Mouse (Mus musculus): ENCODE measurements around the gene Cand2. TPM values are rescaled to one million over a fixed set of nuclear protein-coding genes. Genes with fewer than 3 reads are reported as not detected.

Cand2 gene
- polyA plus RNA-seq, 1 experiment from 2014 or later: 28.2 TPM

DNA sequence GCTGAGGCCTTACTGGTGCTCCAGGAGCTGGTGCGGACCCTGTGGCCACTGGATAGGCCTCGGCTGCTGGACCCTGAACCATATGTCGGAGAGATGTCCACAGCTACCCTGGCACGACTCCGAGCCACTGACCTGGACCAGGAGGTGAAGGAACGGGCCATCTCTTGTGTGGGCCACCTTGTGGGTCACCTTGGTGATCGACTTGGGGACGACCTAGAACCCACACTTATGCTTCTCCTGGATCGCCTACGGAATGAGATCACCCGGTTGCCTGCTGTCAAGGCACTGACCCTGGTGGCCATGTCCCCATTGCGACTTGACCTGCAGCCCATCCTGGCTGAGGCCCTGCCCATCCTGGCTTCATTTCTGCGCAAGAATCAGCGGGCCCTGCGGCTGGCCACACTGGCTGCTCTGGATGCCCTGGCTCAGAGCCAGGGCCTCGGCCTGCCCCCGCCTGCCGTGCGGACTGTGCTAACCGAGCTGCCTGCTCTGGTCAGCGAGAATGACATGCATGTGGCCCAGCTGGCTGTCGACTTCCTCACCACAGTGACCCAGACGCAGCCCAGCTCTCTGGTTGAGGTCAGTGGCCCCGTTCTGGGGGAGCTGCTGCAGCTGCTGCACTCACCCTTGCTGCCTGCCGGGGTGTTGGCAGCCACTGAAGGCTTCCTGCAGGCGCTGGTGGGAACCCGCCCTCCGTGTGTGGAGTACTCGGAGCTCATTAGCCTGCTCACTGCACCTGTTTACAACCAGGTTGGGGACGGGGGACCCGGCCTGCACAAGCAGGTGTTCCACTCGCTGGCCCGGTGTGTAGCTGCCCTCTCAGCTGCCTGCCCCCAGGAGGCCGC, 17.7 kb downstream of the Cand2 start:
- Histone ChIP-seq H3K9ac (ENCODE audit: low read length) (no peak overlapping the region), H3K4me2 (ENCODE audit: low read depth, low read length) (no peak overlapping the region), H3K27ac (ENCODE audit: low read length) (no peak overlapping the region), H3K4me3 (ENCODE audit: low read length) (no peak overlapping the region), H3K27me3 (ENCODE audit: control insufficient read depth, insufficient read depth, low read depth, low read length) (no peaks in the 10 kb centered on the region), H3K4me1 (replicated peaks; ENCODE audit: control insufficient read depth, insufficient read depth, low read length) (no peaks in the 10 kb centered on the region), H3K9me3 (ENCODE audit: control insufficient read depth, low read length) (no peaks in the 10 kb centered on the region), H3K36me3 (ENCODE audit: control insufficient read depth, insufficient read depth, low read length) (peaks cover 62% of the 10 kb centered on the region)
- ATAC-seq (ENCODE audit: low read depth): peak; percentile 87
- WGBS: 74% methylated on average over 34 of the region's 34 CpGs

DNA sequence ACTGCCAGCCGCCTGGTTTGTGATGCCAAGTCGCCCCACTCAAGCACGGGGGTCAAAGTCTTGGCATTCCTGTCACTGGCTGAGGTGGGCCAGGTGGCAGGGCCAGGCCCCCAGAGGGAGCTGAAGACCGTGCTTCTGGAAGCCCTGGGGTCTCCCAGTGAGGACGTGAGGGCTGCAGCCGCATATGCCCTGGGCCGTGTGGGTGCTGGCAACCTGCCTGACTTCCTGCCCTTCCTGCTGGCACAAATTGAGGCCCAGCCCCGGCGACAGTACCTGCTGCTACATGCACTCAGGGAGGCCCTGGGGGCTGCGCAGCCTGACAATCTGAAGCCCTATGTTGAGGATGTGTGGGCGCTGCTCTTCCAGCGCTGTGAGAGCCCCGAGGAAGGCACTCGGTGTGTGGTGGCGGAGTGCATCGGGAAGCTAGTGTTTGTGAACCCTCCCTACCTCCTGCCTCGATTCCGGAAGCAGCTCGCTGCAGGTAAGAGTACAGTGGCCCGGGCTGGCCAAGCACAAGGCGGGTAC, 18.4 kb downstream of the Cand2 start:
- no peak overlapping the region for H3K4me3 ChIP-seq (ENCODE audit: low read length)
- no peak overlapping the region for H3K4me2 ChIP-seq (ENCODE audit: low read depth, low read length)
- no peaks in the 10 kb centered on the region for H3K9me3 ChIP-seq (ENCODE audit: control insufficient read depth, low read length)
- H3K36me3 ChIP-seq (ENCODE audit: control insufficient read depth, insufficient read depth, low read length): peaks cover 60% of the 10 kb centered on the region
- WGBS: 80% methylated on average over 21 of the region's 21 CpGs
- H3K4me1 ChIP-seq (replicated peaks; ENCODE audit: control insufficient read depth, insufficient read depth, low read length): no peaks in the 10 kb centered on the region
- ATAC-seq (ENCODE audit: low read depth): no peak; the same call in 1 of the 2 replicates
- no peak overlapping the region for H3K9ac ChIP-seq (ENCODE audit: low read length)
- H3K27ac ChIP-seq (ENCODE audit: low read length): no peak overlapping the region
- H3K27me3 ChIP-seq (ENCODE audit: control insufficient read depth, insufficient read depth, low read depth, low read length): no peaks in the 10 kb centered on the region

DNA sequence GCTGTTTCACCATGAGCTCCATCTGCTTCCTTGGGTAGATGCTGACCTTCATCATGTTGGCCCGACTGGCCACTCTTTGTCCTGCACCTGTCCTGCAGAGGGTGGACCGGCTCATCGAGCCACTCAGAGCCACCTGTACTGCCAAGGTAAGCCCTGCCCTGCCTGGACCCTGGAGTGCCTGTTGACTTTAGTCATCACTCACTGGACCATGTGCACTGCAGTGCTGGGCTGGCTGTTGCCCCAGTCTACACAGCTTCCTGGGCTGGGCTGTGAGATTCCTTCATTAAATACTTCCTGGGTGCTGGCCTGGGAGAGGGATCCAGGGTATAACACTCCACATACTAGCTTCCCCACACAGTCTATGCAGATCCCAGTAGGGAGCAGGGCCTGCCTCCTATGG, 27.5 kb downstream of the Cand2 start:
- H3K9ac ChIP-seq (ENCODE audit: low read length): no peak overlapping the region
- WGBS: 85% methylated on average over 3 of the region's 3 CpGs
- ATAC-seq (ENCODE audit: low read depth): no peak
- no peaks in the 10 kb centered on the region for H3K27me3 ChIP-seq (ENCODE audit: control insufficient read depth, insufficient read depth, low read depth, low read length)
- H3K4me1 ChIP-seq (replicated peaks; ENCODE audit: control insufficient read depth, insufficient read depth, low read length): peaks cover 10% of the 10 kb centered on the region
- H3K9me3 ChIP-seq (ENCODE audit: control insufficient read depth, low read length): no peaks in the 10 kb centered on the region
- H3K4me2 ChIP-seq (ENCODE audit: low read depth, low read length): no peak overlapping the region
- no peak overlapping the region for H3K4me3 ChIP-seq (ENCODE audit: low read length)
- peaks cover 58% of the 10 kb centered on the region for H3K36me3 ChIP-seq (ENCODE audit: control insufficient read depth, insufficient read depth, low read length)
- no peak overlapping the region for H3K27ac ChIP-seq (ENCODE audit: low read length)

DNA sequence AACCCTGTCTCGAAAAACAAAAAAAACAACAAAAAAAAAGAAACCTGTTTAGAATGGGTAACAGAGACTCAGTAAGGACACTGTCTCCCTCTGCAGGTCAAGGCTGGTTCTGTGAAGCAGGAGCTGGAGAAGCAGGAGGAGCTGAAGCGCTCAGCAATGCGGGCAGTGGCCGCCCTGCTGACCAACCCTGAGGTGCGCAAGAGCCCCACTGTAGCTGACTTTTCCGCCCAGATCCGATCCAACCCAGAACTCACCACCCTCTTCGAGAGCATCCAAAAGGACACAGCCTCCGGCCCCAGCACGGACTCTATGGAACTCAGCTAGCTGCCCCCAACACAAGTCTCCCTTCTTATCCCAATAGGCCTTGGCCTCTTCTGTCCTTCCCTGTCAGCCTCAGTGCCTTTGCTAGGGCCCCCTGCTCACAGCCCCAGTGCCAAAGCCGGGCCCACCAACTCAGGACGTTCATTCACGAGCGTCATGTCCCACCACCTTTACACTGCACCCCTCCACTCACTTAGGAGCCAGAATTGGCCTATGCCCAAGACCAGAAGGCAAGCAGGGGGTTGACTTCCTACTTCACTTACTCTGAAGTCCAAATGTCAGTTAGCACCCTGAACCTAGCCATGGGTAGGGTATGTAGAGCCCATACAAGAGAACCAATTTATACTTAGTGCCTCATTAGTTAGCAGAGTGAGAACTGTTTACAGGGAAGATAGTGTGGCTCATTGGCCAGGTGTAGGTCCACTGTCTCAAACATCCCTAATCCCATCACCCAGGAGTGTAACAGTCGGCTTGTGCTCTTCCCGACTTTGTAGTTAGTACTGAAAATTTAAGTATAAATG, 29.4 kb downstream of the Cand2 start:
- Histone ChIP-seq H3K27ac (ENCODE audit: low read length) (no peak overlapping the region), H3K4me3 (ENCODE audit: low read length) (no peak overlapping the region), H3K4me1 (replicated peaks; ENCODE audit: control insufficient read depth, insufficient read depth, low read length) (peaks cover 17% of the 10 kb centered on the region), H3K9ac (ENCODE audit: low read length) (no peak overlapping the region), H3K9me3 (ENCODE audit: control insufficient read depth, low read length) (no peaks in the 10 kb centered on the region), H3K27me3 (ENCODE audit: control insufficient read depth, insufficient read depth, low read depth, low read length) (no peaks in the 10 kb centered on the region), H3K36me3 (ENCODE audit: control insufficient read depth, insufficient read depth, low read length) (peaks cover 51% of the 10 kb centered on the region), H3K4me2 (ENCODE audit: low read depth, low read length) (no peak overlapping the region)
- 38% methylated on average over 16 of the region's 16 CpGs for WGBS
- peak; percentile 51 for ATAC-seq (ENCODE audit: low read depth)

DNA sequence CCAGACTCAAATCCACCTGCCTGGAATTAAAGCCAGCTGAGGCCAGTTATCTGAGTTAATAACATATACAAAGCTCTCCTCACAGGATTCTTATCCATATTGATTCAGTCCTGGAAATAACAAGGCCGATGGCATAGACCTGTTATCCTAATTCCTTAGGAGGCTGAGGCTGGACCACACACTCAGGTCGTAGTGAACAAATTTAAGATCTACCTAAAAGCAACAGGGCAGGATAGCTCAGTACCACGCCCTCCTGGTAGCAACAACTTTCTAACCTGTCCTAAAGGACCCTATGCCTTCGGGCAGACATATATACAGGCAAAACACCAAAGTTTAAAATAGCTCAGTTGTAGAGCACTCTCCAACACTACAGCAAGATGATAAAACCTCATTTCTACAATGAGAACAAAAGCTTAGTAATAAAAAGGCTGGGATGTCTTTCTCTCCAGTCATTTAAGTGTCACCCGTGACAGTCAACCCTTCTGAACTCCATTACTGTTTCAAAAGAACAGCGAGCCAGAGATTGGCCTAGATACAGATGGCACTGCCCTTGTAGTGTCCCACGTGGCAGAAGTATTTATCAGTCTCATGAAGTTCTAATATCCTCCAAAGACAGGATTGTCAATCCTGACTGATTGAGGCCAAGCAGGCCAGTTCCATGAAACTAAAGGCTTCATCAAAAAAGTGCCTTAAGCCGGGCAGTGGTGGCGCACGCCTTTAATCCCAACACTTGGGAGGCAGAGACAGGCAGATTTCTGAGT, 30.3 kb downstream of the Cand2 start:
- no peaks in the 10 kb centered on the region for H3K9me3 ChIP-seq (ENCODE audit: control insufficient read depth, low read length)
- H3K4me2 ChIP-seq (ENCODE audit: low read depth, low read length): no peak overlapping the region
- no peak for ATAC-seq (ENCODE audit: low read depth)
- H3K27ac ChIP-seq (ENCODE audit: low read length): no peak overlapping the region
- 58% methylated on average over 10 of the region's 10 CpGs for WGBS
- no peaks in the 10 kb centered on the region for H3K27me3 ChIP-seq (ENCODE audit: control insufficient read depth, insufficient read depth, low read depth, low read length)
- H3K9ac ChIP-seq (ENCODE audit: low read length): no peak overlapping the region
- H3K4me1 ChIP-seq (replicated peaks; ENCODE audit: control insufficient read depth, insufficient read depth, low read length): peaks cover 17% of the 10 kb centered on the region
- H3K4me3 ChIP-seq (ENCODE audit: low read length): no peak overlapping the region
- H3K36me3 ChIP-seq (ENCODE audit: control insufficient read depth, insufficient read depth, low read length): peaks cover 43% of the 10 kb centered on the region

DNA sequence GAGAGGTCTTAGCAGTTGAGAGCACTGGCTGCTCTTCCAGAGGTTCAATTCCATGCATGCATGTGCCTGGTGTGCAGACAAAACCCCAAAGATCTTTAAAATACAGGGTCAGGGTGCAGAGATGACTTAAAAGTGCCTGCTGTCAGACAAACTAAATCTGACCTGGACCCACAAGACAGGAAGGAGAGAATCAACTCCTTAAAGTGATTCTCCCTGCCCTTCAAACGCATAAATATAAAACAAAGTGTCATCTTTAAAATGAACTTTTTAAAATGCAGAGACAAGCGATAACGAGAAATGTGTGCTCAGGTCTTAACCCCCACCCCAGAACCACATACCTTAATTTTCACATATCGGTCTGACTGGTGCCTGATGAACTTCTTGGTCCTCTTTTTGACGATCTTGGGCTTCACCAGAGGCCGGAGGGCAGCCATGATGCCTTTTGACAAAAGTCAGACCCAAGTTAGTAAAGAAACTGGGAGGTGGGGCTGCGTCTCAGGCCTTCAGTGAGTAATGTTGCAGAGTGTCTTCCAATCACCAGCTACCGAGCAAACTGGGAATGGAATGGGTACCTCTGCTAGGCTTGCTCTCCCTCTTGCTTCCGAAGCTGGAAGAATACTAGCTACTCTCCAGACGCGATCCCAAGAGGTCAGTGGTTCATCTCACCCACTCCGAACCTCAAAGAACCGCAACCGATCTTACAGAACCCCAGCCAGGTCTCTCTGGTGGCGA, 33.3 kb downstream of the Cand2 start:
- H3K9me3 ChIP-seq (ENCODE audit: control insufficient read depth, low read length): no peaks in the 10 kb centered on the region
- H3K9ac ChIP-seq (ENCODE audit: low read length): peak overlapping the region; percentile 100
- no peak for ATAC-seq (ENCODE audit: low read depth)
- peak overlapping the region; percentile 100 for H3K4me3 ChIP-seq (ENCODE audit: low read length)
- H3K4me2 ChIP-seq (ENCODE audit: low read depth, low read length): peak overlapping the region; percentile 93
- peaks cover 31% of the 10 kb centered on the region for H3K36me3 ChIP-seq (ENCODE audit: control insufficient read depth, insufficient read depth, low read length)
- H3K4me1 ChIP-seq (replicated peaks; ENCODE audit: control insufficient read depth, insufficient read depth, low read length): peaks cover 17% of the 10 kb centered on the region
- peak overlapping the region; percentile 90 for H3K27ac ChIP-seq (ENCODE audit: low read length)
- 2% methylated on average over 15 of the region's 15 CpGs for WGBS
- no peaks in the 10 kb centered on the region for H3K27me3 ChIP-seq (ENCODE audit: control insufficient read depth, insufficient read depth, low read depth, low read length)

DNA sequence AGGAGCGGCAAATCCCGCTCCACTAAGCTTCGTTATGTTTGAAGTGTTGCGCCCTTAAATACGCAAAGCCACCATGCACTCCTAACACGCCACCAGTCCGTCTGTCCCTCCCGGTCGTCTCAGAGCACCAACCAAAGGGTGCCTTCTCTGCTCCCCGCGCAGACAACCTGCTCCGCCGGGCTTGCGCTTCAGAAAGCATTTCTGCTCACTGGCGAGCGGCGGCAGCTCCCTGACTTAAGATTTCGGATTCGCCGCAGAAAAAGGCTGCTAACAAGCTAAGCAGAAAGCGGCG, 33.8 kb downstream of the Cand2 start:
- under 1% methylated on average over 22 of the region's 22 CpGs for WGBS
- Histone ChIP-seq H3K9ac (ENCODE audit: low read length) (peak overlapping the region; percentile 100), H3K4me2 (ENCODE audit: low read depth, low read length) (peak overlapping the region; percentile 93), H3K4me1 (replicated peaks; ENCODE audit: control insufficient read depth, insufficient read depth, low read length) (peaks cover 17% of the 10 kb centered on the region), H3K9me3 (ENCODE audit: control insufficient read depth, low read length) (no peaks in the 10 kb centered on the region), H3K27me3 (ENCODE audit: control insufficient read depth, insufficient read depth, low read depth, low read length) (no peaks in the 10 kb centered on the region), H3K27ac (ENCODE audit: low read length) (peak overlapping the region; percentile 90), H3K4me3 (ENCODE audit: low read length) (peak overlapping the region; percentile 100), H3K36me3 (ENCODE audit: control insufficient read depth, insufficient read depth, low read length) (peaks cover 30% of the 10 kb centered on the region)
- no peak for ATAC-seq (ENCODE audit: low read depth)

DNA sequence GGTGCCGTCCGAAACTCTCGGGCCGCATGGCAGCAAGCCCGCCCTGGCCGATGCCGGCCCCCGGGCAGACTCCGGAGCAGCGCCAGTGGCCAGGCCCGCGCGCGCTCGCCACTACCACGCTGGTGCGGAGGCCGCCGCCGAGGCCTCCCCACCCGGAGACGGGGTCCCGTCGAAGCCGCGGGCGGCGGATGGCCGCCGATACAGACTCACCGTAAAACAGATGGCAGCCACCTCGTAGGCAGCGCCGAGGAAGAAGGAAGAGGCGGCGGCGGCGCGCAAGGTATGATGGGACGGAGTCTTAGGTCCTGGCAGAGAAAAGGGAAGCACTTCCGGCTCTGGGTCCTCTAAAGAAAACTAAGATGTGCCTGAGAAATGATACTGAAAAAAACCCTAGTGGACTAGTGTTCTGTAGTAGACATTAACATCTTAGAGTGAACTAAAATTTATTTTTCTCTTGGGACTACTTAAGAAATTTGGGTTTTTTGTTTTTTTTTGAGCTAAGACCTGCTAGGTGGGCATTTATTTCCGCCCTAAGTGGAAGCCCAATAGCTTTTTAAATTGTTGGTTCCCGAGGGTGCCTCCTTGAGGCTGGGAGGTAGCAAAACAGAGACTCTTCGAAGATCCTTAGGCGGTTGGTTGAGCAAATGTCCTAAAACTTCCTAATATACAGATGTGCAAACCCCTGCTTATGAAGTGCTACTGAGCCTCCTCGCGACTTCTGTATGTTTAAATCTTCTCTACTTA, 34.3 kb downstream of the Cand2 start, which contains the start of gene Rpl32:
Gene Rpl32, minus strand, starts transcription at position 260 of the 744 bp plus-strand sequence.
- under 1% methylated on average over 47 of the region's 47 CpGs for WGBS

More for the DNA sequence above, 34.3 kb downstream of the Cand2 start, which contains the start of gene Rpl32:
- peak within 1 kb of the TSS; percentile 100 for H3K4me3 ChIP-seq (ENCODE audit: low read length)
- no peaks in the 10 kb centered on the region for H3K27me3 ChIP-seq (ENCODE audit: control insufficient read depth, insufficient read depth, low read depth, low read length)
- H3K9me3 ChIP-seq (ENCODE audit: control insufficient read depth, low read length): no peaks in the 10 kb centered on the region
- peak within 1 kb of the TSS; percentile 93 for H3K4me2 ChIP-seq (ENCODE audit: low read depth, low read length)
- ATAC-seq (ENCODE audit: low read depth): peak; percentile 89
- H3K27ac ChIP-seq (ENCODE audit: low read length): peak within 1 kb of the TSS; percentile 90
- peaks cover 17% of the 10 kb centered on the region for H3K4me1 ChIP-seq (replicated peaks; ENCODE audit: control insufficient read depth, insufficient read depth, low read length)
- peak within 1 kb of the TSS; percentile 100 for H3K9ac ChIP-seq (ENCODE audit: low read length)
- H3K36me3 ChIP-seq (ENCODE audit: control insufficient read depth, insufficient read depth, low read length): peaks cover 30% of the 10 kb centered on the region
